Comparison of ENCODE assay signal across 11 mouse cellular contexts in genomic region chr16:33191671-33192091, GRCm38 (mm10). TPM values are rescaled to one million over a fixed set of nuclear protein-coding genes. Genes with fewer than 3 reads are reported as not detected.
DNase-seq lines count a peak whose midpoint lies in the region; ATAC-seq and TF ChIP-seq lines count a peak whose summit lies in the region.
"Had no signal": no experiment of that assay in that cellular context is flagged by ENCODE, and none has a peak within 500 bp of the region (broad histone marks: within the 10 kb centered on the region; RNA-seq: fewer than 3 reads in every experiment).

No protein-coding gene starts in this region.

- peaks cover 7% of the 10 kb centered on the region for H3K4me1 ChIP-seq in embryonic facial prominence, embryonic 14.5 days (ENCODE audit: control insufficient read depth, insufficient read depth, low read length)
- peaks cover 17% of the 10 kb centered on the region for H3K4me1 ChIP-seq in embryonic facial prominence, embryonic 10.5 days
- peaks cover 46% of the 10 kb centered on the region for H3K4me1 ChIP-seq in neural tube, embryonic 13.5 days (replicated peaks)
- peaks cover 40% of the 10 kb centered on the region for H3K4me1 ChIP-seq in neural tube, embryonic 15.5 days
- peaks cover 19% of the 10 kb centered on the region; the same call in 1 of the 2 replicates for H3K4me1 ChIP-seq in small intestine, adult 2 months (ENCODE audit: control insufficient read depth, insufficient read depth, insufficient read length, low read length)

- TF ChIP-seq POLR2A in small intestine, adult 2 months (IDR thresholded peaks at IDR 0.05; ENCODE audit: low read depth, low read length), result no peak

- H3K4me2 ChIP-seq in embryonic facial prominence, embryonic 14.5 days (ENCODE audit: low read depth, low read length), result no peak overlapping the region
- no peak overlapping the region for H3K4me2 ChIP-seq in neural tube, embryonic 13.5 days
- H3K4me2 ChIP-seq in neural tube, embryonic 15.5 days, result no peak overlapping the region
- H3K4me2 ChIP-seq: embryonic facial prominence, embryonic 13.5 days; hindbrain, embryonic 15.5 days had no signal

- no peaks in the 10 kb centered on the region for H3K9me3 ChIP-seq in embryonic facial prominence, embryonic 14.5 days (ENCODE audit: control insufficient read depth, low read length)
- no peaks in the 10 kb centered on the region for H3K9me3 ChIP-seq in embryonic facial prominence, embryonic 10.5 days
- no peaks in the 10 kb centered on the region for H3K9me3 ChIP-seq in neural tube, embryonic 13.5 days
- H3K9me3 ChIP-seq in neural tube, embryonic 15.5 days (replicated peaks), result no peaks in the 10 kb centered on the region
- H3K9me3 ChIP-seq: embryonic facial prominence, embryonic 13.5 days; hindbrain, embryonic 15.5 days; megakaryocyte, embryonic 14.5 days had no signal

- H3K27ac ChIP-seq in embryonic facial prominence, embryonic 14.5 days (replicated peaks; ENCODE audit: low read depth, low read length), result no peak overlapping the region
- H3K27ac ChIP-seq in embryonic facial prominence, embryonic 10.5 days (replicated peaks), result no peak overlapping the region
- peak overlapping the region; percentile 9; the same call in 1 of the 2 replicates for H3K27ac ChIP-seq in neural tube, embryonic 13.5 days (replicated peaks)
- H3K27ac ChIP-seq in neural tube, embryonic 15.5 days (replicated peaks), result no peak overlapping the region
- peak overlapping the region; percentile 66 for H3K27ac ChIP-seq in small intestine, adult 2 months (ENCODE audit: insufficient read depth, low read depth, low read length)
- H3K27ac ChIP-seq: embryonic facial prominence, embryonic 13.5 days; hindbrain, embryonic 15.5 days had no signal

- no peak for ATAC-seq in embryonic facial prominence, embryonic 14.5 days (ENCODE audit: low read depth)
- ATAC-seq in neural tube, embryonic 13.5 days (ENCODE audit: low read depth), result no peak
- ATAC-seq in neural tube, embryonic 15.5 days (ENCODE audit: low FRiP score), result no peak

- H3K4me3 ChIP-seq in embryonic facial prominence, embryonic 14.5 days (ENCODE audit: low read depth, low read length), result no peak overlapping the region
- no peak overlapping the region for H3K4me3 ChIP-seq in embryonic facial prominence, embryonic 10.5 days
- H3K4me3 ChIP-seq in neural tube, embryonic 13.5 days, result no peak overlapping the region
- H3K4me3 ChIP-seq in neural tube, embryonic 15.5 days (replicated peaks), result no peak overlapping the region
- H3K4me3 ChIP-seq in small intestine, adult 2 months (ENCODE audit: low read depth, low read length), result no peak overlapping the region
- H3K4me3 ChIP-seq: embryonic facial prominence, embryonic 13.5 days; hindbrain, embryonic 15.5 days; megakaryocyte, embryonic 14.5 days had no signal

- no peaks in the 10 kb centered on the region for H3K27me3 ChIP-seq in embryonic facial prominence, embryonic 14.5 days (replicated peaks; ENCODE audit: control insufficient read depth, insufficient read depth, low read length)
- no peaks in the 10 kb centered on the region for H3K27me3 ChIP-seq in embryonic facial prominence, embryonic 10.5 days (replicated peaks; ENCODE audit: low read depth, poor library complexity, severe bottlenecking)
- H3K27me3 ChIP-seq in neural tube, embryonic 13.5 days, result no peaks in the 10 kb centered on the region
- no peaks in the 10 kb centered on the region for H3K27me3 ChIP-seq in neural tube, embryonic 15.5 days (replicated peaks)
- no peaks in the 10 kb centered on the region for H3K27me3 ChIP-seq in small intestine, adult 2 months (ENCODE audit: control insufficient read depth, insufficient read depth, low read length)
- H3K27me3 ChIP-seq: embryonic facial prominence, embryonic 13.5 days; hindbrain, embryonic 15.5 days; megakaryocyte, embryonic 14.5 days had no signal

- H3K9ac ChIP-seq in embryonic facial prominence, embryonic 14.5 days (ENCODE audit: low read depth, low read length), result 0 out of 2 replicates have a peak overlapping the region, but pooled peaks have one; percentile 1
- no peak overlapping the region for H3K9ac ChIP-seq in neural tube, embryonic 13.5 days
- no peak overlapping the region for H3K9ac ChIP-seq in neural tube, embryonic 15.5 days (replicated peaks)
- H3K9ac ChIP-seq: embryonic facial prominence, embryonic 13.5 days; hindbrain, embryonic 15.5 days had no signal

- no peak for DNase-seq in embryonic facial prominence, embryonic 14.5 days (ENCODE audit: low spot score)
- DNase-seq in embryonic facial prominence, embryonic 10.5 days (ENCODE audit: low spot score), result no peak
- DNase-seq in kidney, postnatal 14 days, result peak; percentile 72
- no peak for DNase-seq in B cell, adult 2 months
- DNase-seq in c-Kit-positive CD71-positive TER-119-positive erythroid progenitor cells, embryonic 14.5 days (ENCODE audit: low spot score), result no peak

- 75% methylated on average over 2 of the region's 2 CpGs for WGBS in embryonic facial prominence, embryonic 14.5 days
- 78% methylated on average over 2 of the region's 2 CpGs for WGBS in embryonic facial prominence, embryonic 10.5 days
- 91% methylated on average over 2 of the region's 2 CpGs for WGBS in neural tube, embryonic 13.5 days
- WGBS in neural tube, embryonic 15.5 days, result 94% methylated on average over 2 of the region's 2 CpGs
- WGBS in small intestine, adult 2 months, result 41% methylated on average over 2 of the region's 2 CpGs

- TF ChIP-seq CTCF in small intestine, adult 2 months (IDR thresholded peaks at IDR 0.05; ENCODE audit: extremely low read depth, insufficient read length, insufficient replicate concordance, low read depth, low read length), result no peak

- peaks cover 3% of the 10 kb centered on the region; the same call in 1 of the 2 replicates for H3K36me3 ChIP-seq in embryonic facial prominence, embryonic 14.5 days (ENCODE audit: control insufficient read depth, insufficient read depth, low read length)
- H3K36me3 ChIP-seq in embryonic facial prominence, embryonic 10.5 days (replicated peaks), result peaks cover 23% of the 10 kb centered on the region
- H3K36me3 ChIP-seq in neural tube, embryonic 13.5 days, result no peaks in the 10 kb centered on the region; the same call in 1 of the 2 replicates
- H3K36me3 ChIP-seq in neural tube, embryonic 15.5 days, result peaks cover 10% of the 10 kb centered on the region; the same call in 1 of the 2 replicates
- H3K36me3 ChIP-seq in small intestine, adult 2 months (ENCODE audit: control insufficient read depth, insufficient read depth, low read length), result no peaks in the 10 kb centered on the region
- H3K36me3 ChIP-seq: hindbrain, embryonic 15.5 days had no signal

RNA-seq across cellular contexts. Expression of gene Osbpl11, which starts 6.8 kb away (rescaled TPM):
- polyA plus RNA-seq in embryonic facial prominence, embryonic 14.5 days (2014; fragmentation: Nextera tagmentation; extraction: Ambion mirVana), result 18.7 and 19.1 TPM in 2 replicates
- polyA plus RNA-seq in embryonic facial prominence, embryonic 10.5 days (2016; fragmentation: Nextera tagmentation; extraction: Ambion mirVana), result 22.2 and 23.8 TPM in 2 replicates
- polyA plus RNA-seq in neural tube, embryonic 13.5 days (2015; fragmentation: Nextera tagmentation; extraction: Ambion mirVana), result 18.5 and 19.3 TPM in 2 replicates
- polyA plus RNA-seq in neural tube, embryonic 15.5 days (2015; fragmentation: Nextera tagmentation; extraction: Ambion mirVana), result 15.7 and 16.2 TPM in 2 replicates
- polyA plus RNA-seq in small intestine, adult 2 months (2012; rRNA removed), result 3.3 and 8.3 TPM in 2 replicates

RNA-seq across cellular contexts. Expression of gene Snx4, which starts 59.6 kb away (rescaled TPM):
- 94.6 and 108 TPM in 2 replicates for polyA plus RNA-seq in embryonic facial prominence, embryonic 14.5 days (2014; fragmentation: Nextera tagmentation; extraction: Ambion mirVana)
- polyA plus RNA-seq in embryonic facial prominence, embryonic 10.5 days (2016; fragmentation: Nextera tagmentation; extraction: Ambion mirVana), result 64.9 and 66.8 TPM in 2 replicates
- polyA plus RNA-seq in neural tube, embryonic 13.5 days (2015; fragmentation: Nextera tagmentation; extraction: Ambion mirVana), result 81.5 and 86.7 TPM in 2 replicates
- 80.6 and 84.2 TPM in 2 replicates for polyA plus RNA-seq in neural tube, embryonic 15.5 days (2015; fragmentation: Nextera tagmentation; extraction: Ambion mirVana)
- polyA plus RNA-seq in small intestine, adult 2 months (2012; rRNA removed), result 5.0 and 10.3 TPM in 2 replicates

Comparison
In these comparisons a context has a peak if more than half of its experiments do, and no peak if none do; other contexts are left out.
1. H3K27ac ChIP-seq: peak in neural tube, embryonic 13.5 days (single experiment) and small intestine, adult 2 months (single experiment); none in embryonic facial prominence, embryonic 14.5 days (single experiment), embryonic facial prominence, embryonic 10.5 days (single experiment) and neural tube, embryonic 15.5 days (single experiment).